Mouse (Mus musculus) right cerebral cortex, postnatal 25 days (tissue): ENCODE data around the gene 5530400C23Rik.
"Not testable (repeated sequence)": the region's sequence is repeated elsewhere in the genome, so short reads cannot be mapped to it uniquely, and the experiment has no call there.

Experiments used
- DNase-seq: peaks from one replicate; pipeline ENCODE4 v3.0.0; 2022

The 5530400C23Rik gene

GRCm38 (mm10) chr6:133291916-133292315, at the start of gene 5530400C23Rik:
Gene 5530400C23Rik, plus strand, starts transcription at chr6:133292216.
- not testable (repeated sequence) for DNase-seq

GRCm38 (mm10) chr6:133305952-133306715, 14.1 kb downstream of the 5530400C23Rik start:
- DNase-seq: no peak

- DNase-seq: not testable (repeated sequence)
These were observed 21.9 kb downstream of the 5530400C23Rik start for GRCm38 (mm10) chr6:133313896-133314295.

GRCm38 (mm10) chr6:133338535-133338934, 46.5 kb downstream of the 5530400C23Rik start:
- no peak for DNase-seq

- not testable (repeated sequence) for DNase-seq
These were observed 49.7 kb downstream of the 5530400C23Rik start for GRCm38 (mm10) chr6:133341731-133342130.
